Mouse (Mus musculus) embryonic facial prominence, embryonic 10.5 days (tissue): Measurements from ENCODE around the gene Zkscan17. TPM values are rescaled to one million over a fixed set of nuclear protein-coding genes. Genes with fewer than 3 reads are reported as not detected.

Experiments
- DNase-seq: peaks from one replicate; pipeline ENCODE4 v3.0.0-alpha.2; 2017; ENCODE audit warnings: low spot score
- H3K27ac ChIP-seq: fragments of 300-500 bp; sonication (generic); replicated peaks from 2 replicates; pipeline ENCODE4 v1.5.1; 2016; ENCODE audit warnings: mild to moderate bottlenecking
- H3K27me3 ChIP-seq: fragments of 300-500 bp; sonication (generic); replicated peaks from 2 replicates; pipeline ENCODE4 v1.6.1; 2016; ENCODE audit warnings: low read depth, mild to moderate bottlenecking; ENCODE audit not compliant: poor library complexity, severe bottlenecking
- H3K36me3 ChIP-seq: fragments of 300-500 bp; sonication (generic); replicated peaks from 2 replicates; pipeline ENCODE4 v1.6.1; 2016; ENCODE audit warnings: mild to moderate bottlenecking, moderate library complexity
- H3K4me1 ChIP-seq: fragments of 300-500 bp; sonication (generic); 2 replicates; pipeline ENCODE4 v1.6.1; 2016
- H3K4me3 ChIP-seq: fragments of 300-500 bp; sonication (generic); 2 replicates; pipeline ENCODE4 v1.5.1; 2016; ENCODE audit warnings: mild to moderate bottlenecking, moderate library complexity
- H3K9me3 ChIP-seq: fragments of 300-500 bp; sonication (generic); 2 replicates; pipeline ENCODE4 v1.6.1; 2016; ENCODE audit warnings: mild to moderate bottlenecking
- WGBS: fragments of 180-500 bp; shearing (Covaris S2); methylation state at CpG from one replicate; pipeline ENCODE4 v1.1.7; 2016; 5-methylcytosine and 5-hydroxymethylcytosine counted together
- polyA plus RNA-seq: library from polyadenylated mRNA; unstranded; fragments of >200 nt; fragmentation: Nextera tagmentation; extraction: Ambion mirVana; gene quantifications from 2 replicates; pipeline ENCODE4 v1.2.1, GENCODE M21; 2016

Zkscan17 gene
- polyA plus RNA-seq, 1 experiment from 2014 or later: 37.2 TPM

- Histone ChIP-seq H3K27ac (no peak overlapping the region), H3K9me3 (no peaks in the 10 kb centered on the region)
- WGBS: 81% methylated on average over 3 of the region's 3 CpGs
These were observed 13.6 kb upstream of the Zkscan17 start for GRCm38 (mm10) chr11:59540123-59540522.

GRCm38 (mm10) chr11:59538387-59538786, 11.8 kb upstream of the Zkscan17 start:
- Histone ChIP-seq H3K4me3 (no peak overlapping the region), H3K4me1 (peaks cover 3% of the 10 kb centered on the region; the same call in 1 of the 2 replicates), H3K27ac (no peak overlapping the region), H3K27me3 (no peaks in the 10 kb centered on the region), H3K36me3 (no peaks in the 10 kb centered on the region), H3K9me3 (no peaks in the 10 kb centered on the region)
- peak; percentile 27 for DNase-seq
- WGBS: 49% methylated on average over 11 of the region's 11 CpGs

More at GRCm38 (mm10) chr11:59540123-59540522, 13.6 kb upstream of the Zkscan17 start:
- Histone ChIP-seq H3K4me3 (no peak overlapping the region), H3K36me3 (no peaks in the 10 kb centered on the region), H3K4me1 (peaks cover 3% of the 10 kb centered on the region; the same call in 1 of the 2 replicates), H3K27me3 (no peaks in the 10 kb centered on the region)
- DNase-seq: no peak

DNA sequence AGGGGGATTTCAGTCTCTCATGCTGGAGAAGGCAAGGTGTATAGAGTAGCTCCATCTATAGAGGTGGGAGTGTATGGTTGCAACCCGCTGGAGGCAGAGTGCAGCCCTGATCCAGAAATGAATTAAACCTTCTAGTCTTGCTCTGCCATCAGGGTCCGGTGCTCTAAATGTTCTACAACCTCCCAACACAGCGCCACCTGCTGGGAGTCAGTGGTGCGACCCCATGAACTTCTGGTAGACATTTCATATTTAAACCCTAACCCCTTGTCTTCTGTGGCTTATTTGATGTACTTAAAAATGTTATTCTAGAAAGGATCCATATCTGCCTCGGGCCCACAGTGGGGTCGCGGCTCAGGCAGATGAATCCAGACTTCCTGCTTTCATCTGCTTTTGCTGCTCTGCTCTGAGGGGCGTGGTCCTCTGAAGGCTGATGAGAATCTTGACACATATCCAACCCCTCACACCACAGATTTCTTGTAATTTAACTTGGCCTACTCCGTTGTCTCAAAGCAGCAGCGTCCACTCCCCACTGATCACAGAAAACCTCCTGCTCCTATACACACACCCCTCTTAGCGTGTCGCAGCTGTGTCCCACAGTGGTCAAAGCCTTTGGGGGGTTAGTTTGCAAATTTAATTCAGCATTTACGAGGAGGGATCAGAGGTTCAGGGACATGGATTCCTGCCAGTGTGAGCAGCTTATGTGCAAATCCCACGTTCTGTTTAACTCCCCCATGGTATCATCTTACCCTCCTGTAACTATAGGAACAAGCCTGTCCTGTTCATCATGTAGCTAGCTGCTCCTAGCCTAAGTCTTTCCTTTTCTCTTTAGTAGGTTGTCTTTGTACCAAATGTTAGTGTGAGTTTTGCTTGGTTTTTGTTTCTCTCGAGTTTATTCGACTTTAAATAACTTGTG, 10.9 kb upstream of the Zkscan17 start:
- DNase-seq: no peak
- Histone ChIP-seq H3K4me1 (peaks cover 3% of the 10 kb centered on the region; the same call in 1 of the 2 replicates), H3K4me3 (no peak overlapping the region), H3K27me3 (no peaks in the 10 kb centered on the region), H3K27ac (no peak overlapping the region), H3K36me3 (no peaks in the 10 kb centered on the region), H3K9me3 (no peaks in the 10 kb centered on the region)
- WGBS: 72% methylated on average over 16 of the region's 16 CpGs

- H3K9me3 ChIP-seq: no peaks in the 10 kb centered on the region
- DNase-seq: no peak
- no peaks in the 10 kb centered on the region for H3K36me3 ChIP-seq
- 75% methylated on average over 5 of the region's 5 CpGs for WGBS
- H3K27me3 ChIP-seq: no peaks in the 10 kb centered on the region
- no peak overlapping the region for H3K27ac ChIP-seq
- H3K4me3 ChIP-seq: no peak overlapping the region
- peaks cover 12% of the 10 kb centered on the region for H3K4me1 ChIP-seq
These were observed 5.0 kb upstream of the Zkscan17 start for GRCm38 (mm10) chr11:59531562-59531961.

DNA sequence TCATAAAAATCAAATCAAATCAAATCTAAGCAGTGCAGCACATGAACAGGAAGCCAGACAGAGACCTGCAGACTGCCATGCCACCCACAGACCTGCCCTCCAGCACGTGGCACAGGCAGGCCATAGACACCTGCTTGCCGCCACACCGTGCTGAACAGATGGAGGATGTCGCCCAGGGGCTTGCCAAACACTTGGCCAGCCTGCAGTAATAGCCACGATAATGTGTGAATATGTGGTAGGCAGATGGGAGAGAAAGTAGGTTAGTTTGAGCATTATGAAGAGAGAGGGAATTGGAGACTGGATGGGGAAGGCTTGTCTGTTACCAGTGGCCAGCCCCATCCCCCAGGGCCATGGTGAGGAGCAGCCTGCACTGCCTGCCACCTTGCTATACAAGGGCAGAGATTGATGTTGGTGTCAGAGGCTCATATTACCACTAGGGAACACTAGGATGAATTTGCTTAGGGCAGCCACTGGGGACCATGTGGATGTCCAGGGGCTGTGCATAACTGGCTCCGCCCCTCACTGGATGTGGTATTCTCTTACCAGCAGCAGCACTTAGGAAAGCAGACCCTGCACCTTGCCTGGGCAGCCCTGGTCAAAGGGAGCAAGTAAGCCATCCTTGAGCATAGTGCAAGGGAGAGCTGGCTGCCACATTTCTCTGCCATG, 4.5 kb upstream of the Zkscan17 start:
- Histone ChIP-seq H3K9me3 (no peaks in the 10 kb centered on the region), H3K27ac (no peak overlapping the region), H3K4me3 (no peak overlapping the region), H3K36me3 (no peaks in the 10 kb centered on the region), H3K4me1 (peaks cover 12% of the 10 kb centered on the region), H3K27me3 (no peaks in the 10 kb centered on the region)
- WGBS: 80% methylated on average over 6 of the region's 6 CpGs
- DNase-seq: peak; percentile 16

- no peaks in the 10 kb centered on the region for H3K36me3 ChIP-seq
- no peak for DNase-seq
- H3K4me3 ChIP-seq: no peak overlapping the region
- no peaks in the 10 kb centered on the region for H3K27me3 ChIP-seq
- H3K4me1 ChIP-seq: peaks cover 12% of the 10 kb centered on the region
- no peaks in the 10 kb centered on the region for H3K9me3 ChIP-seq
- H3K27ac ChIP-seq: no peak overlapping the region
- WGBS: 93% methylated on average over 5 of the region's 5 CpGs
These were observed 3.7 kb upstream of the Zkscan17 start for GRCm38 (mm10) chr11:59530221-59530620.

- Histone ChIP-seq H3K36me3 (no peaks in the 10 kb centered on the region), H3K4me1 (0 out of 2 replicates have a peak, but pooled peaks cover 2% of the 10 kb centered on the region), H3K4me3 (no peak overlapping the region), H3K27me3 (no peaks in the 10 kb centered on the region), H3K27ac (no peak overlapping the region), H3K9me3 (0 out of 2 replicates have a peak, but pooled peaks cover 2% of the 10 kb centered on the region)
- WGBS: 13% methylated on average over 10 of the region's 10 CpGs
- DNase-seq: peak; percentile 65
These were observed 1.3 kb downstream of the Zkscan17 start for GRCm38 (mm10) chr11:59525237-59525636.

- no peak for DNase-seq
- Histone ChIP-seq H3K36me3 (no peaks in the 10 kb centered on the region), H3K4me1 (peaks cover 11% of the 10 kb centered on the region), H3K9me3 (0 out of 2 replicates have a peak, but pooled peaks cover 2% of the 10 kb centered on the region), H3K27me3 (no peaks in the 10 kb centered on the region), H3K4me3 (no peak overlapping the region), H3K27ac (no peak overlapping the region)
- 98% methylated on average over 2 of the region's 2 CpGs for WGBS
These were observed 2.4 kb downstream of the Zkscan17 start for GRCm38 (mm10) chr11:59524150-59524549.

- Histone ChIP-seq H3K36me3 (no peaks in the 10 kb centered on the region), H3K4me3 (no peak overlapping the region), H3K9me3 (0 out of 2 replicates have a peak, but pooled peaks cover 2% of the 10 kb centered on the region), H3K27me3 (no peaks in the 10 kb centered on the region), H3K4me1 (peaks cover 11% of the 10 kb centered on the region), H3K27ac (no peak overlapping the region)
- WGBS: 63% methylated on average over 6 of the region's 6 CpGs
- no peak for DNase-seq
These were observed 6.6 kb downstream of the Zkscan17 start for GRCm38 (mm10) chr11:59519741-59520495.

- WGBS: 70% methylated on average over 10 of the region's 10 CpGs
These were observed 8.3 kb downstream of the Zkscan17 start for GRCm38 (mm10) chr11:59518226-59518625.

DNA sequence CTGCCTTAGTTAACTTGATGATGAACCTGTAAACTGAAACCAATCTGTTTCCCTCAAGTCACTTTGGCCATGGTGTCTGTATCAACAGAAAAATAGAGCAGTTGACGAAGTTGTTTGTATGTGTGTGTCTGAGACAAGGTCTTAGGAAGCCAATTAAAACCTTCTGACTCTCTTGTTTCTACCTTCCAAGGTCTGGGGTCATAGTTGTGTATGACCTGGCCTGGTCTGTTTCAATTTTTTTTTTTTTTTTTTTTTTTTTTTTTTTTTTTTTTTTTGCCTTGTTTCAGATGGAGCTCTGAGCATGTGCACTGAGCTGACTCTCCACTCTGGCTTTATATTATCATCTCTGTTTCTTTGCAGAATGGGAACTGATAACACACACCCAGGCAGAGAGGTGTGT, 9.1 kb downstream of the Zkscan17 start:
- H3K4me1 ChIP-seq: peaks cover 15% of the 10 kb centered on the region
- no peak overlapping the region for H3K27ac ChIP-seq
- WGBS: 74% methylated on average over 1 of the region's 1 CpGs
- H3K4me3 ChIP-seq: no peak overlapping the region
- DNase-seq: no peak
- H3K27me3 ChIP-seq: no peaks in the 10 kb centered on the region
- no peaks in the 10 kb centered on the region for H3K9me3 ChIP-seq
- 0 out of 2 replicates have a peak, but pooled peaks cover 3% of the 10 kb centered on the region for H3K36me3 ChIP-seq

More at GRCm38 (mm10) chr11:59518226-59518625, 8.3 kb downstream of the Zkscan17 start:
- peaks cover 15% of the 10 kb centered on the region for H3K4me1 ChIP-seq
- H3K36me3 ChIP-seq: no peaks in the 10 kb centered on the region
- no peak for DNase-seq
- H3K27me3 ChIP-seq: no peaks in the 10 kb centered on the region
- no peaks in the 10 kb centered on the region for H3K9me3 ChIP-seq
- H3K27ac ChIP-seq: no peak overlapping the region
- H3K4me3 ChIP-seq: no peak overlapping the region

- no peak for DNase-seq
These were observed 11.8 kb downstream of the Zkscan17 start for GRCm38 (mm10) chr11:59514789-59515188.

More at GRCm38 (mm10) chr11:59514789-59515188, 11.8 kb downstream of the Zkscan17 start:
- Histone ChIP-seq H3K9me3 (no peaks in the 10 kb centered on the region), H3K36me3 (peaks cover 22% of the 10 kb centered on the region), H3K4me1 (peaks cover 8% of the 10 kb centered on the region), H3K27ac (0 out of 2 replicates have a peak overlapping the region, but pooled peaks have one; percentile 30), H3K27me3 (no peaks in the 10 kb centered on the region), H3K4me3 (no peak overlapping the region)
- WGBS: 59% methylated on average over 3 of the region's 3 CpGs
